8 mouse cellular contexts compared by ENCODE assay signal in genomic region chr17:28349901-28350465, GRCm38 (mm10). TPM values are rescaled to one million over a fixed set of nuclear protein-coding genes. Genes with fewer than 3 reads are reported as not detected.
DNase-seq lines count a peak whose midpoint lies in the region; ATAC-seq and TF ChIP-seq lines count a peak whose summit lies in the region.
"Had no signal": no experiment of that assay in that cellular context is flagged by ENCODE, and none has a peak within 500 bp of the region (broad histone marks: within the 10 kb centered on the region; RNA-seq: fewer than 3 reads in every experiment).

No protein-coding gene starts in this region.

- no peak overlapping the region for H3K27ac ChIP-seq in forebrain, embryonic 16.5 days (ENCODE audit: low read length)
- peak overlapping the region; percentile 100 for H3K27ac ChIP-seq in intestine, embryonic 15.5 days

- H3K27me3 ChIP-seq in C2C12 (ENCODE audit: control insufficient read depth, insufficient read depth, insufficient read length) (no peaks in the 10 kb centered on the region), G1E (ENCODE audit: insufficient read depth, low read length) (peaks cover 74% of the 10 kb centered on the region)
- peaks cover 5% of the 10 kb centered on the region for H3K27me3 ChIP-seq in forebrain, embryonic 16.5 days (replicated peaks; ENCODE audit: control insufficient read depth, insufficient read depth, low read length)
- no peaks in the 10 kb centered on the region for H3K27me3 ChIP-seq in intestine, embryonic 15.5 days (replicated peaks)

- H3K9me3 ChIP-seq in G1E (replicated peaks), result no peaks in the 10 kb centered on the region
- H3K9me3 ChIP-seq in forebrain, embryonic 16.5 days (ENCODE audit: control insufficient read depth, low read length), result no peaks in the 10 kb centered on the region
- H3K9me3 ChIP-seq in intestine, embryonic 15.5 days, result no peaks in the 10 kb centered on the region

- no peaks in the 10 kb centered on the region for H3K36me3 ChIP-seq in C2C12 (ENCODE audit: control insufficient read depth, insufficient read depth)
- peaks cover 4% of the 10 kb centered on the region for H3K36me3 ChIP-seq in G1E (replicated peaks)
- no peaks in the 10 kb centered on the region for H3K36me3 ChIP-seq in forebrain, embryonic 16.5 days (ENCODE audit: control insufficient read depth, insufficient read depth)
- no peaks in the 10 kb centered on the region for H3K36me3 ChIP-seq in intestine, embryonic 15.5 days

- H3K4me3 ChIP-seq in C2C12 (ENCODE audit: insufficient read depth, poor library complexity, severe bottlenecking) (peak overlapping the region; percentile 61), G1E (ENCODE audit: low read depth, low read length) (peak overlapping the region; percentile 70)
- H3K4me3 ChIP-seq in forebrain, embryonic 16.5 days (replicated peaks; ENCODE audit: low read length), result peak overlapping the region; percentile 67
- H3K4me3 ChIP-seq in intestine, embryonic 15.5 days (replicated peaks), result peak overlapping the region; percentile 83

- WGBS in forebrain, embryonic 16.5 days, result under 1% methylated on average over 44 of the region's 54 CpGs
- 1% methylated on average over 52 of the region's 54 CpGs for WGBS in intestine, embryonic 15.5 days

- H3K4me1 ChIP-seq in G1E (ENCODE audit: insufficient read depth, low read depth, low read length), result peaks cover 42% of the 10 kb centered on the region
- H3K4me1 ChIP-seq in forebrain, embryonic 16.5 days (replicated peaks; ENCODE audit: control insufficient read depth, insufficient read depth, low read length), result peaks cover 26% of the 10 kb centered on the region
- H3K4me1 ChIP-seq in intestine, embryonic 15.5 days (replicated peaks), result peaks cover 56% of the 10 kb centered on the region

- peak overlapping the region; percentile 95 for H3K4me2 ChIP-seq in forebrain, embryonic 16.5 days (ENCODE audit: low read length)
- H3K4me2 ChIP-seq in intestine, embryonic 15.5 days (replicated peaks), result peak overlapping the region; percentile 93

- H3K79me2 ChIP-seq in C2C12 (ENCODE audit: control insufficient read depth, insufficient read depth), result peaks cover 54% of the 10 kb centered on the region

- H3ac ChIP-seq in C2C12 (ENCODE audit: control insufficient read depth, insufficient read length, low read depth), result peak overlapping the region; percentile 66

- ATAC-seq in G1E (ENCODE audit: extremely low read depth, insufficient number of reproducible peaks, low FRiP score, poor library complexity, severe bottlenecking), result no peak
- peak; percentile 46 for ATAC-seq in forebrain, embryonic 16.5 days
- ATAC-seq in intestine, embryonic 15.5 days, result peak; percentile 62
- ATAC-seq in activated CD4-positive, CD25-positive, alpha-beta regulatory T cell, adult 4 months, result no peak

- H3K9ac ChIP-seq in forebrain, embryonic 16.5 days (replicated peaks; ENCODE audit: low read depth, low read length), result peak overlapping the region; percentile 70
- H3K9ac ChIP-seq in intestine, embryonic 15.5 days, result peak overlapping the region; percentile 85

- no peak for DNase-seq in G1E (ENCODE audit: low spot score)
- peak; percentile 47 for DNase-seq in lung, postnatal 10 days
- no peak for DNase-seq in cerebellum, adult 8-10 months

- H3K79me3 ChIP-seq in C2C12 (ENCODE audit: low read depth), result peaks cover 29% of the 10 kb centered on the region

- TF ChIP-seq CTCF in C2C12 (IDR thresholded peaks at IDR 0.05; ENCODE audit: control insufficient read depth, insufficient read depth, insufficient read length) (no peak), G1E (IDR thresholded peaks at IDR 0.05; ENCODE audit: low read depth, low read length) (no peak)

TF ChIP-seq in C2C12, 6 proteins besides CTCF, POLR2A, EP300 and RAD21:
- TF ChIP-seq USF1 (IDR thresholded peaks at IDR 0.05; ENCODE audit: low read depth) (no peak), CEBPB (IDR thresholded peaks at IDR 0.05; ENCODE audit: low read depth) (no peak), MYOD1 (IDR thresholded peaks at IDR 0.05; ENCODE audit: control insufficient read depth, insufficient read length, low read depth) (no peak), FOSL1 (IDR thresholded peaks at IDR 0.05; ENCODE audit: insufficient read depth, low read length, poor library complexity, severe bottlenecking) (no peak), MAX (IDR thresholded peaks at IDR 0.05) (no peak), MYOG (IDR thresholded peaks at IDR 0.05; ENCODE audit: control insufficient read depth, extremely low read depth, insufficient read length) (no peak)

RNA-seq across cellular contexts. Expression of gene Tead3, which starts 0.6 kb away (rescaled TPM):
- 21.5 TPM for polyA plus RNA-seq in C2C12 (2012; fragmentation: generic; extraction: Trizol)
- total RNA-seq in G1E (2014; fragmentation: Nextera tagmentation), result 0.90 TPM in 1 of 2 replicates, not detected in the other
- total RNA-seq in G1E (2017), result 0.06 and 0.22 TPM in 2 replicates
- 0.41 and 0.47 TPM in 2 replicates for polyA plus RNA-seq in G1E (2012)
- 1.5 and 1.8 TPM in 2 replicates for polyA plus RNA-seq in forebrain, embryonic 16.5 days (2015; fragmentation: Nextera tagmentation; extraction: Ambion mirVana)
- 8.9 and 10.0 TPM in 2 replicates for polyA plus RNA-seq in intestine, embryonic 15.5 days (2015; fragmentation: Nextera tagmentation; extraction: Ambion mirVana)
- not detected for polyA plus RNA-seq in activated CD4-positive, CD25-positive, alpha-beta regulatory T cell, adult 4 months (2017; shearing (Covaris generic))

RNA-seq across cellular contexts. Expression of gene Tulp1, which starts 15.0 kb away (rescaled TPM):
- polyA plus RNA-seq in C2C12 (2012; fragmentation: generic; extraction: Trizol) (0.27 TPM), G1E (2012) (0.10 TPM in 1 of 2 replicates, not detected in the other)
- total RNA-seq in G1E (2014; fragmentation: Nextera tagmentation) (not detected in 2 replicates), G1E (2017) (0.16 TPM in 1 of 2 replicates, not detected in the other)
- polyA plus RNA-seq in forebrain, embryonic 16.5 days (2015; fragmentation: Nextera tagmentation; extraction: Ambion mirVana), result 1.5 and 1.7 TPM in 2 replicates
- polyA plus RNA-seq in intestine, embryonic 15.5 days (2015; fragmentation: Nextera tagmentation; extraction: Ambion mirVana), result 3.6 and 4.1 TPM in 2 replicates
- not detected for polyA plus RNA-seq in activated CD4-positive, CD25-positive, alpha-beta regulatory T cell, adult 4 months (2017; shearing (Covaris generic))
- total RNA-seq: heart, adult 18-20 months had no signal

RNA-seq across cellular contexts. Expression of gene Rpl10a, which starts 21.7 kb away (rescaled TPM):
- polyA plus RNA-seq in C2C12 (2012; fragmentation: generic; extraction: Trizol) (3,499 TPM), G1E (2012) (7,805 and 8,433 TPM in 2 replicates)
- total RNA-seq in G1E (2014; fragmentation: Nextera tagmentation) (2,842 and 3,361 TPM in 2 replicates), G1E (2017) (987 and 1,219 TPM in 2 replicates)
- 354 and 367 TPM in 2 replicates for polyA plus RNA-seq in forebrain, embryonic 16.5 days (2015; fragmentation: Nextera tagmentation; extraction: Ambion mirVana)
- polyA plus RNA-seq in intestine, embryonic 15.5 days (2015; fragmentation: Nextera tagmentation; extraction: Ambion mirVana), result 639 and 690 TPM in 2 replicates
- 1,000 to 10,000 TPM in 1 of 2 experiments, 100 to 1,000 TPM in 1; 852 to 1,030 TPM for polyA plus RNA-seq in activated CD4-positive, CD25-positive, alpha-beta regulatory T cell, adult 4 months (2017; shearing (Covaris generic))

RNA-seq across cellular contexts. Expression of gene Fance, which starts 36.7 kb away (rescaled TPM):
- polyA plus RNA-seq in C2C12 (2012; fragmentation: generic; extraction: Trizol) (42.0 TPM), G1E (2012) (79.0 and 80.0 TPM in 2 replicates)
- total RNA-seq in G1E (2014; fragmentation: Nextera tagmentation) (33.9 and 34.5 TPM in 2 replicates), G1E (2017) (50.1 and 50.7 TPM in 2 replicates)
- polyA plus RNA-seq in forebrain, embryonic 16.5 days (2015; fragmentation: Nextera tagmentation; extraction: Ambion mirVana), result 20.9 and 25.0 TPM in 2 replicates
- polyA plus RNA-seq in intestine, embryonic 15.5 days (2015; fragmentation: Nextera tagmentation; extraction: Ambion mirVana), result 22.7 and 29.8 TPM in 2 replicates
- 1 to 10 TPM; 3.4 to 6.4 TPM for polyA plus RNA-seq in activated CD4-positive, CD25-positive, alpha-beta regulatory T cell, adult 4 months (2017; shearing (Covaris generic))

Comparison
In these comparisons a context has a peak if more than half of its experiments do, and no peak if none do; other contexts are left out.
1. ATAC-seq: peak in forebrain, embryonic 16.5 days (single experiment) and intestine, embryonic 15.5 days (single experiment); none in G1E (single experiment) and activated CD4-positive, CD25-positive, alpha-beta regulatory T cell, adult 4 months (single experiment).
2. Peak in every context shown above with its lines, with median percentiles within 50 percentile points of each other: H3K4me3 ChIP-seq.